Mouse (Mus musculus): ENCODE results near the gene Ddr1.

DNA sequence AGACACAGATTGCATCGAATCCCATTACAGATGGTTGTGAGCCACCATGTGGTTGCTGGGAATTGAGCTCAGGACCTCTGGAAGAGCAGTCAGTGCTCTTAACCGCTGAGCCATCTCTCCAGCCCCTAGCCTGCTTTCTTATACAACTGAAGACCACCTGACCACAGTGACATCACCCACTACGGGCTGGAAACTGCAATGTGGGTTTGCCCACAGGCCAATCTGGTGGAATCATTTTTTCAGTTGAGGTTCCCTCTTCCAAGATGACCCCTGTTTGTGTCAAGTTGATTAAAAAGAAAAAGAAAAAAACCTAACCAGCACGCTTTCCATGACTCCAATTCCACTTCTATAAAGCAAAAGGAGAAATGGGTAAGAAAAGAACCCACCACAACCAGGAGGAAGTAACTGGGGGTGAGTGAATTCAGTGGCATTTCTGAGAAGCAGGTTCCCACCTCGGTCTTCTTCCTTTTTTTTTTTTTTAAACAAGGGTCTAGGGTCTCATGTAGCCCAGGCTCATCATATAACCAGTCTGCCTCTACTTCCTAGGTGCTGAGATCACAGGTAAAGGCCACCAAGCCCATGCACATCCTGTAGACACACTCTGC is 36.0 kb upstream of the Ddr1 start:
- TF ChIP-seq POLR2A (IDR thresholded peaks at IDR 0.05; ENCODE audit: low read depth, low read length): no peak
- TF ChIP-seq CTCF (conservative IDR thresholded peaks at IDR 0.05; ENCODE audit: insufficient read depth, insufficient read length, low read depth, low read length): no peak
